Mouse (Mus musculus): ENCODE measurements at regions not wholly inside any gene's neighbourhood (a gene's known extent, or its start where the extent isn't known, plus 50 kb on each side); places are given as distances from the start of the nearest gene placed in this dataset.
"Not testable (repeated sequence)": the region's sequence is repeated elsewhere in the genome, so short reads cannot be mapped to it uniquely, and the experiment has no call there.

DNA sequence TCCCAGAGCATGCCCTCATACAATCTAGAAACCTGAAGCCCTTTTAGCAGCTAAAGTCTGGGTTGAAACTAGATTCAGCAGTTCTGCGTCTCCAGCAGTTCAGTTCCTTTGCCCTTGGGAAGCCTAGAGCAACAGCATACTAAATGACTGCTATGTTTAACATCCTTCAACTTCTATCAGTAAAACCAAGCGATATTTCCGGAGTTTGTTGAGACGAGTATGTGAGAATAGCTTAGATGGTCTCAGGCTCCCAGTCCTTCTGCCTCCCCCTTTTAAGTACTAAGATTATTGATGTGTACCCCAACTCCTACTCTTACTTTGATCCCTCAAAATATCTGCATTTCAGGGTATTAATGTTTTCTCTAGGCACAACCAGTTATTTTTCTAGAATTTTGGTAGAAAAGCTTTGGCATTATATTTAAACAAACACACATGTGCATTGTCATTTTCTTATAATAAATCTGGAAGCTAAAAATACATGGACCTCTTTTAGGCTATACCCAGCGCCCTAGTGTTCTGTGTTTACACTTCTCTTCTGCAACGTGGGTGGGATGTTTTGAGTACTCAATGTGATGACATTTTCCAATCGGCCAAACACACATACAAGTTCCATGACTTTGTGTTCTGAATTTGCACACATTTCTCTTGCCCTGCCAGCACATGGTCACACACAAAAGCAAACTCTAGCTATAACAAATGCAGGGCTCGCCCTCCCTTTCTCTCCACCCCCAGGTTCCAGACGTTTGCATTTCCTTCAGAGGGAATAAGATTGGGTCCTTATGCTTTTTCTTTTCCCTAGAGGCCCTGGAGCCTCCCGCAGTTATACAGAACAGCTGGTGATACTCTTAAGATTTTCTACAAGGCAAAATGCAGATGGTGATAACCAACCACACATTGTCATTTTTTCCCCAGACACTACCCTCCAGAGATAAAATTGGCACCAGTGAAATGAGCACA is 388.2 kb upstream of the Htr2a start:
- no peak overlapping the region for H3K27ac ChIP-seq
- TF ChIP-seq CTCF (IDR thresholded peaks at IDR 0.05), result no peak
- H3K4me3 ChIP-seq, result no peak overlapping the region
- no peak for DNase-seq
- intact Hi-C loops (cut with DNase I), result no loop called here

DNA sequence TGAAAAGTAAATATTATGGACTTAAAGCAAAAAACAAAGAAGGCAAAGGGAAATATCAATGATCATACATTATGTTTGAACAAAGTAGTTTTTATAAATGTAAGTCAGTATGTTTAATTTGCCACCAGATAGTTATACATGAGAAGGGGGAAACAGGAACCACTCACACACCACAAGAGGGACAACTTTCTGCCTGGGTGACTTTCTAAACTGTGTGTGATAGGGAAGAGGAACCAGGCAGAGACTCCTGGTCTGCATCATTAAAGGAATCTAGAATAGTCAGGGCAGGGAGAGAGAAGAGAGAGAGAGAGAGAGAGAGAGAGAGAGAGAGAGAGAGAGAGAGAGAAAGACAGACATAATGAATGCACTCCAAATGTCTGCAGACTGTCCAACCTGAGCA is 385.6 kb upstream of the Htr2a start:
- TF ChIP-seq CTCF (IDR thresholded peaks at IDR 0.05), result no peak
- H3K4me3 ChIP-seq, result no peak overlapping the region
- DNase-seq, result no peak
- intact Hi-C loops (cut with DNase I), result loop anchor here (2.0 kb wide), 1 partner anchor 20 kb away; no protein-coding TSS in a partner anchor
- H3K27ac ChIP-seq, result no peak overlapping the region

DNA sequence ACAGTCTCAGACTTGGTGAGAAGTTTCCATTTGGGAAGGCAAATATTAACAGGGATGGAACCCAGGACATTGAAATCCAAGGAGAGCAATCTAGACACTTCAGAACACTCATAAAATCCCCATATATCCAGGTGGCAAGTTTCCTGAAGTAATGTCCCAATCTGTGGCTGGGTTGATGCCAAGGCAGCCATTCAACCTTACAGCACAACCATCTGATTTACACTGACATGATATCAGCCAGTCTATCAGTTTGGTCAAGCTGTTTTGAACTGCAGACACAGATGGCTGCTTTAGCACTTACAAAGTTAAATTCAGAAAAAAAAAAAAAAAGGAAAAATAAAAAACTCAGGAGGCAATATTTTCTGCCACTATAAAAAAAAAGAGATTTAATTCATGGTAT is 381.2 kb upstream of the Htr2a start:
- Histone ChIP-seq H3K4me3 (no peak overlapping the region), H3K27ac (no peak overlapping the region)
- DNase-seq, result no peak
- intact Hi-C loops (cut with DNase I), result no loop called here
- no peak for TF ChIP-seq CTCF (IDR thresholded peaks at IDR 0.05)

- H3K27ac ChIP-seq, result no peak overlapping the region
- no peak overlapping the region for H3K4me3 ChIP-seq
- no peak for DNase-seq
- intact Hi-C loops (cut with DNase I), result no loop called here
- no peak for TF ChIP-seq CTCF (IDR thresholded peaks at IDR 0.05)
Measured at GRCm38 (mm10) chr14:74267086-74267485, 373.6 kb upstream of the Htr2a start.

DNA sequence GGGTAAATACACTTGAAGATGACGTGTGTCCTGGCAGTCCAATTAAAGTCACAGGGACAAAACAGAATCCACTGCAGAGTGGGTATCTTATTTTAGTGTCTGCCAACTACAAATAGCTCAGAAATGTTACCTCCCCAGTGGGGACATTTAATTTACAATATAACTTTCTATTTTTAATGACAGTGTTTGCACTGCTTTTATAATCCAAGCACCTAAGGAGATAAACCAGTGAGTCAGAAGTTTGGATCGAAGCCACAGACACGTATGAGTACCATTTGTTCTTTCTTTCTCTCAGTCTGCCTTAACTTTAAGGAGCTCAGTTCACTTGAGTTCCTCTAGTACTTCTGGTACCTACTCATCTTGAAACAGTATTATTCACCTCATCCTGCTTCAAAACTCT is 346.1 kb upstream of the Htr2a start:
- no peak for DNase-seq
- no peak for TF ChIP-seq CTCF (IDR thresholded peaks at IDR 0.05)
- no peak overlapping the region for H3K27ac ChIP-seq
- intact Hi-C loops (cut with DNase I), result no loop called here
- H3K4me3 ChIP-seq, result no peak overlapping the region

DNA sequence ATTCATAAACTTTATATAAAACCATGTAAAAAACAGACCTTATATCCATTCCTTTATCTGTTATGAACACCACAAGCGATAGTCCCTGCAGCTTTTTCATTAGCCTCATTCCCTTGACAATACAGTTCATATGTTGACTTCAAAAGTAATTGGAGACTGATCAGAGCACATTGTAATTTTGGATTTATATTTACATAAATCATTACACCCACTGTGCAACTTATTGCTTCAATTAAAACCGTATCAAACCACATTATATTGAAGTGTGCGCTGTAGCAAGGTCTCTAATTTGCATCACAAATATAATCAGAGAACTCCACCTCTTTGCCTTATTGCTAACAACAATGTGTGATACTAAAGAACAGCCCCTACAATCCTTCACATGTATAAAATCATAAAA is 336.2 kb upstream of the Htr2a start:
- TF ChIP-seq CTCF (IDR thresholded peaks at IDR 0.05), result no peak
- Histone ChIP-seq H3K4me3 (no peak overlapping the region), H3K27ac (no peak overlapping the region)
- intact Hi-C loops (cut with DNase I), result no loop called here
- DNase-seq, result no peak

DNA sequence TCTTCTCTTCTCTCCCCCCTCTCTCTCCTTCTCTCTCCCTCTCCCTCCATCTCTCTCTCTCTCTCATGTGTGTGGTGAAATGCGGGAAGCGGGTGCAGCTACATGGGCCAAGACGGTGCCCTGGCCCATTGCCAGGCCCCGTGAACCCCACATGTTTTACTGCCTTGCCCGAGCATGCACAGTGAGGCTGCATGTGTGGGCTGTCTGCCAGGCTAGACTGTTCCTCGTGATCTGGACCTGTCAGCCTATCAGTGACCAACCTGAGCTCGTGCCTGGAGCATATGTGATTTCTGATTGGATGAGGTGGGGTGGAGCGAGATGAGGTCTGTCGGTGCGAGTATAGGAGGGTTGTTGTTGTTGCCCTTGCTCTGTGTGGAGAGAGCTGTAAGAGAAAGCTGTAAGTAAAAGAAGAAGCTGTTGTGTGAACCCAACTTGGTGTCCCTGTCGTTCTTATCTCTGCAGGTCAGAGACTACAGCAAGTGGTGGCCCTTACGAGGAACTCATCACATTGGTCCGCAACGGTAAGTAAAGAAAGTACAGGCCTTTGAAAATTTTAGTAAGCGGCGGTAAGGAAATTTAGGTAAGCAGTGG is 333.8 kb upstream of the Htr2a start:
- DNase-seq, result peak; percentile 13
- H3K4me3 ChIP-seq, result no peak overlapping the region
- no peak overlapping the region for H3K27ac ChIP-seq
- TF ChIP-seq CTCF (IDR thresholded peaks at IDR 0.05), result no peak
- intact Hi-C loops (cut with DNase I), result no loop called here

DNA sequence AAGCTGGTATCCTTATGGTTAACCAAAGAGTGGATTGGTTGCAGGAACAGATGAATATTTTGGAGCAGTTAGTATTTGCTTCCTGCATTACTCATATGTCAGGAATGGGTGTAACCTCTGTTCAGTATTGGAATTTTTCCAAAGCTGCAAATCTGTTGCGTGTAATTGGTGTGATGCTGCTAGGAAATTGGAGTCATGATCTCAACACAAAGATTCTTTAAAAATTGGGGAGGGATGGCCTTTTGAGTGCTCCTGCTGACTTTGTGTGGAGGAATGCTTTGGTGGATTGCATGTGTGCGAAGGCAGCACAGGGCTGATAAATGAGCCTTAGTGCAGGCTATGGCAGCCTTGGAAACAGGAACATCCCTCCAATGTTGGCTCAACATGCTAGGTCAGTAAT is 331.2 kb upstream of the Htr2a start:
- DNase-seq; H3K27ac ChIP-seq; H3K4me3 ChIP-seq; intact Hi-C loops (cut with DNase I): not testable (repeated sequence)

DNA sequence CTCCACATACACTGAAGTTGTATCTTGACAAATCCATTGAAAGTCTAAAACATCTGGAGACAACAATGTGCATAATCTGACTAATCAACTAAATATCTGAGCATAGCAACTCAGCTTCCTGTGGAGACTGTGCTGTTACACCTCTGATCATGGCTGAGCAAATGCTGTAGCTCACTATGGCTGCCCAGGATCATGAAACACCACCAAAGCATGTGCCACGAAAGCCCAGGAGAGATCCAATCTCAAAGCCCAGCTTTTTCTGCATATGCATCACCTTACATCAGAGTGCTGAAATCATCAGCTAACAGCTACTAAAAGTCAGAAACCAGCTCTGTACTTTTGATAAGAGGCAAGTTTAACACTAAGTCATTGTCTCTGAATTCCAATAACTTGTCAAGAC is 313.3 kb upstream of the Htr2a start:
- no peak for TF ChIP-seq CTCF (IDR thresholded peaks at IDR 0.05)
- no peak for DNase-seq
- no peak overlapping the region for H3K4me3 ChIP-seq
- H3K27ac ChIP-seq, result no peak overlapping the region
- intact Hi-C loops (cut with DNase I), result no loop called here

GRCm38 (mm10) chr14:74350751-74351150 is 289.9 kb upstream of the Htr2a start:
- intact Hi-C loops (cut with DNase I), result no loop called here
- TF ChIP-seq CTCF (IDR thresholded peaks at IDR 0.05), result no peak
- Histone ChIP-seq H3K4me3 (no peak overlapping the region), H3K27ac (no peak overlapping the region)
- no peak for DNase-seq

- intact Hi-C loops (cut with DNase I), result no loop called here
- Histone ChIP-seq H3K27ac (no peak overlapping the region), H3K4me3 (no peak overlapping the region)
- TF ChIP-seq CTCF (IDR thresholded peaks at IDR 0.05), result no peak
- no peak for DNase-seq
Measured at GRCm38 (mm10) chr14:74352286-74352685, 288.4 kb upstream of the Htr2a start.

DNA sequence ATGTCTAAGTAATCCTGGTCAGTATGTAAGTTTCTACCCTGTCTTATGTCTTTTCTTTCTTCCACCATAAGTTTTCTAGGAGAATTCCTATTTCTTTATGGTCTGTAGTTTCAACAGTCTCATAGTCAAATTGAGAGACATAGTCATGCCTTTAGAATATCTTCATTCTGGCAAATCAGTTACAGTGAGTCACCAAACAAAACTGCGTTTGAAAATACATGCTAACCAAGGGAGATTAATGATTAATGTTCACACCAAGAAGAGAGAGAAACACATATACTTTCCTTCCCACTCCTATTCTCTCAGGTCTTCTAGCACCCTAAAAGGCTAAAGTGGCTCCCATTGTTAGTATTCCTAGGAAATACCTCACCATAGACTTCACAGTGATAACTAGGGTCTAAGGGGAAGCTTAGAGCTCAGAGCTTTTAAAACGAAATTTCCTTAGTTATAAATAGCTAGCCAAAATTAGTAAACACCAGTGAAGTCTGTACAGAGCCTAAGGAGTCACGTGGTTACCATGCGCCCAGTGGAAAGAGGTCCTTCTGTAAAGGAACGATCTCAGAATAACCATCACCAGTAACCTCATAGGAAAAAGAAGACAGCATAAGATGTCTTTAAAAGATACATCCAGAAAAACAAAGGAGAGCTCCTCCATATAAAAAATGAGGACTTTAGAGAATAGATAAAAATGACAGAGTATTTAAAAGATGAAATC is 281.8 kb upstream of the Htr2a start:
- no peak for DNase-seq
- no peak for TF ChIP-seq CTCF (IDR thresholded peaks at IDR 0.05)
- Histone ChIP-seq H3K4me3 (no peak overlapping the region), H3K27ac (no peak overlapping the region)
- intact Hi-C loops (cut with DNase I), result no loop called here

Data from gastrocnemius, adult 2 months (tissue).